Mouse (Mus musculus): Measurements from ENCODE around the gene Itpkb. TPM values are rescaled to one million over a fixed set of nuclear protein-coding genes. Genes with fewer than 3 reads are reported as not detected.

The Itpkb gene
- total and polyA plus RNA-seq, 3 experiments: 3.4 to 9.2 TPM; not detected in 1

- Histone ChIP-seq H3K4me1 (ENCODE audit: control insufficient read depth in 1 of 2, insufficient read depth in 2 of 2, low read length in 2 of 2) (peaks cover 3 to 21% of the 10 kb centered on the region in 2 experiments; a peak in 3 of 4 replicates), H3K4me3 (ENCODE audit: control insufficient read depth in 1 of 2, insufficient read depth in 1 of 2, low read depth in 2 of 2, low read length in 2 of 2) (no peak overlapping the region), H3K9me3 (replicated peaks; ENCODE audit: insufficient read depth, low read length) (no peaks in the 10 kb centered on the region), H3K9ac (ENCODE audit: control insufficient read depth, low read depth, low read length, poor library complexity, severe bottlenecking) (no peak overlapping the region), H3K79me2 (ENCODE audit: control insufficient read depth, insufficient read depth, low read length, poor library complexity) (no peaks in the 10 kb centered on the region), H3K27me3 (ENCODE audit: control insufficient read depth in 1 of 2, insufficient read depth in 2 of 2, low read length in 2 of 2) (no peaks in the 10 kb centered on the region), H3K27ac (ENCODE audit: control insufficient read depth, low read depth, low read length) (no peak overlapping the region), H3K36me3 (ENCODE audit: control insufficient read depth in 1 of 2, insufficient read depth in 2 of 2, low read length in 2 of 2) (no peaks in the 10 kb centered on the region; a peak in 2 of 4 replicates)
- TF ChIP-seq ELF1 (IDR thresholded peaks at IDR 0.05; ENCODE audit: low read depth, low read length) (no peak), NRF1 (IDR thresholded peaks at IDR 0.05; ENCODE audit: insufficient read depth, low read depth, low read length, poor library complexity, severe bottlenecking) (no peak), ZC3H11A (IDR thresholded peaks at IDR 0.05; ENCODE audit: low read depth, low read length) (no peak), TAL1 (IDR thresholded peaks at IDR 0.05; ENCODE audit: low read length) (no peak), GABPA (IDR thresholded peaks at IDR 0.05; ENCODE audit: low read depth, low read length) (no peak), NELFE (IDR thresholded peaks at IDR 0.05; ENCODE audit: low read depth, low read length) (no peak), RAD21 (IDR thresholded peaks at IDR 0.05; ENCODE audit: low read depth, low read length) (no peak)
- no peak for DNase-seq (ENCODE audit: low read depth, low spot score)
These were observed 39.9 kb upstream of the Itpkb start for GRCm38 (mm10) chr1:180290358-180290757.

GRCm38 (mm10) chr1:180296088-180296487 is 34.2 kb upstream of the Itpkb start:
- no peak for TF ChIP-seq POLR2AphosphoS5 (IDR thresholded peaks at IDR 0.05; ENCODE audit: borderline replicate concordance, low read depth, low read length)
- TF ChIP-seq GABPA (IDR thresholded peaks at IDR 0.05; ENCODE audit: low read depth, low read length): no peak
- TF ChIP-seq HCFC1 (IDR thresholded peaks at IDR 0.05; ENCODE audit: low read depth, low read length): no peak
- no peak for TF ChIP-seq USF1 (IDR thresholded peaks at IDR 0.05; ENCODE audit: low read depth, low read length)
- TF ChIP-seq TAL1 (IDR thresholded peaks at IDR 0.05; ENCODE audit: low read length): no peak
- TF ChIP-seq CHD2 (IDR thresholded peaks at IDR 0.05; ENCODE audit: low read length): no peak
- TF ChIP-seq ZC3H11A (IDR thresholded peaks at IDR 0.05; ENCODE audit: low read depth, low read length): no peak
- TF ChIP-seq KAT2A (conservative IDR thresholded peaks at IDR 0.05; ENCODE audit: low read depth, low read length): no peak
- TF ChIP-seq RAD21 (IDR thresholded peaks at IDR 0.05; ENCODE audit: low read depth, low read length): no peak
- no peak for TF ChIP-seq MYC (IDR thresholded peaks at IDR 0.05; ENCODE audit: low read depth, low read length)
- TF ChIP-seq GATA1 (IDR thresholded peaks at IDR 0.05; ENCODE audit: low read depth, low read length): no peak
- no peak for TF ChIP-seq CTCF (IDR thresholded peaks at IDR 0.05 in 2 of 3, conservative IDR thresholded peaks at IDR 0.05 in 1 of 3; ENCODE audit: control insufficient read depth in 1 of 3, insufficient read depth in 1 of 3, low read depth in 2 of 3, low read length in 3 of 3, poor library complexity in 1 of 3, severe bottlenecking in 1 of 3)
- no peak for TF ChIP-seq NRF1 (IDR thresholded peaks at IDR 0.05; ENCODE audit: insufficient read depth, low read depth, low read length, poor library complexity, severe bottlenecking)
- TF ChIP-seq POLR2AphosphoS2 (IDR thresholded peaks at IDR 0.05; ENCODE audit: low read length): no peak
- TF ChIP-seq MYB (IDR thresholded peaks at IDR 0.05; ENCODE audit: low read depth, low read length): no peak
- TF ChIP-seq ZMIZ1 (IDR thresholded peaks at IDR 0.05; ENCODE audit: low read depth, low read length): no peak
- no peak for TF ChIP-seq MEF2A (IDR thresholded peaks at IDR 0.05; ENCODE audit: extremely low read depth, insufficient replicate concordance, low read depth, low read length, poor library complexity, severe bottlenecking)
- no peak for TF ChIP-seq JUND (IDR thresholded peaks at IDR 0.05; ENCODE audit: low read depth, low read length)
- no peak for TF ChIP-seq E2F4 (IDR thresholded peaks at IDR 0.05; ENCODE audit: borderline replicate concordance, low read depth, low read length)
- no peak for TF ChIP-seq MAFK (IDR thresholded peaks at IDR 0.05; ENCODE audit: borderline replicate concordance, low read depth, low read length)
- Histone ChIP-seq H3K9me3 (replicated peaks; ENCODE audit: insufficient read depth, low read length) (no peaks in the 10 kb centered on the region), H3K79me2 (ENCODE audit: control insufficient read depth, insufficient read depth, low read length, poor library complexity) (no peaks in the 10 kb centered on the region), H3K27me3 (ENCODE audit: control insufficient read depth in 1 of 2, insufficient read depth in 2 of 2, low read length in 2 of 2) (no peaks in the 10 kb centered on the region), H3K4me3 (ENCODE audit: control insufficient read depth in 1 of 2, insufficient read depth in 1 of 2, low read depth in 2 of 2, low read length in 2 of 2) (no peak overlapping the region), H3K4me1 (ENCODE audit: control insufficient read depth in 1 of 2, insufficient read depth in 2 of 2, low read length in 2 of 2) (peaks cover 2 to 8% of the 10 kb centered on the region in 2 experiments; a peak in 2 of 4 replicates), H3K36me3 (ENCODE audit: control insufficient read depth in 1 of 2, insufficient read depth in 2 of 2, low read length in 2 of 2) (no peaks in the 10 kb centered on the region), H3K9ac (ENCODE audit: control insufficient read depth, low read depth, low read length, poor library complexity, severe bottlenecking) (no peak overlapping the region), H3K27ac (ENCODE audit: control insufficient read depth, low read depth, low read length) (no peak overlapping the region)
- DNase-seq (ENCODE audit: low read depth, low spot score): no peak

All from MEL (cell line).